Mouse (Mus musculus): ENCODE results near the gene Hist1h2bk. TPM values are rescaled to one million over a fixed set of nuclear protein-coding genes. Genes with fewer than 3 reads are reported as not detected.
"Not testable (repeated sequence)": the region's sequence is repeated elsewhere in the genome, so short reads cannot be mapped to it uniquely, and the experiment has no call there.

Gene Hist1h2bk
- polyA plus RNA-seq (2015; fragmentation: Nextera tagmentation; extraction: Ambion mirVana), result 5.0 and 5.8 TPM in 2 replicates

DNA sequence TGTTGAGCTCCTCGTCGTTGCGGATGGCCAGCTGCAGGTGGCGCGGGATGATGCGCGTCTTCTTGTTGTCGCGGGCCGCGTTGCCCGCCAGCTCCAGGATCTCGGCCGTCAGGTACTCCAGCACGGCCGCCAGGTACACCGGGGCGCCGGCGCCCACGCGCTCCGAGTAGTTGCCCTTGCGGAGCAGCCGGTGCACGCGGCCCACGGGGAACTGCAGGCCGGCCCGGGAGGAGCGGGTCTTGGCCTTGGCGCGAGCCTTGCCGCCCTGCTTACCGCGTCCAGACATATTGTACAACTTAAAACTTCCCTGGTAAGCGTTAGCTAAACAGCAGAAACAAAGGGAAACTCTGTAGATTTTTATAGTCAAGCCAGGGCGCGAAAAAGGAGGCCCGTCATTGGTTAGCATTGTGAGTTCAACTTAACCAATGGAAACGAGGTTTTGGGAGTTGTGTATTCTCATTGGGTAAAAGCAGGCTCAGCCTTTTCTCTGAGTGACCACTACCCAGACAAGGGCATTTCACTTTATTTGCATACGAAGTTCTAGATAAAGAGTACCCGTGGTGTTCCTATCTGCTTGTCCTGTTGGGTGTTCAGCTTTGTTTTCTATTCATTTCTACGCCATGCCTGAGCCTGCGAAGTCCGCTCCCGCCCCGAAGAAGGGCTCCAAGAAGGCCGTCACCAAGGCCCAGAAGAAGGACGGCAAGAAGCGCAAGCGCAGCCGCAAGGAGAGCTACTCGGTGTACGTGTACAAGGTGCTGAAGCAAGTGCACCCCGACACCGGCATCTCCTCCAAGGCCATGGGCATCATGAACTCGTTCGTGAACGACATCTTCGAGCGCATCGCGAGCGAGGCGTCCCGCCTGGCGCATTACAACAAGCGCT, at the start of gene Hist1h2bk, which contains the start of gene Hist1h2ah:
Gene Hist1h2bk (plus strand): TSS at position 604 of the 882 bp plus-strand sequence.
Gene Hist1h2ah (minus strand): TSS at position 302 of the 882 bp plus-strand sequence.
- H3K4me1 ChIP-seq (replicated peaks); H3K9me3 ChIP-seq; H3K27me3 ChIP-seq (replicated peaks); H3K36me3 ChIP-seq: not testable (repeated sequence)
- peak within 1 kb of the TSS; percentile 68 for H3K4me2 ChIP-seq (replicated peaks)
- H3K27ac ChIP-seq, result peak within 1 kb of the TSS; percentile 86
- peak within 1 kb of the TSS; percentile 37 for H3K4me3 ChIP-seq (replicated peaks)
- WGBS, result under 1% methylated on average over 30 of the region's 69 CpGs
- H3K9ac ChIP-seq, result peak within 1 kb of the TSS; percentile 51
- peak; percentile 97 for ATAC-seq

DNA sequence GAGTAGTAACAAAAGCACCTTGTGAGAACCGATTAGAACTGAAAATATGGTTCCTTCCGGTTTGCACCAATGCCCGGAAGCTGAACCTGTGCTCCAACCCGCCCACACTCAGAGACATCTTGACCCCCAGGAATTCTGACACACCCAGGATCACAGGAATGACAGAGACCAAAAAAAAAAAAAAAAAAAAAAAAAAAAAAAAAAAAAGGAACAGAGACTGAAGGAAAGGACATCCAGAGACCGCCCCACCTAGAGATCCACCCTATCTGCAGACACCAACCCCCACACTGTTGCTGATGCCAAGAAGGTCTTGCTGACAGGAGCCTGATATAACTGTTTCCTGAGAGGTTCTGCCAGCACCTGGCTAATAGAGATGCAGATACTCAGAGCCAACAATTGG, 43.1 kb upstream of the Hist1h2bk start:
- no peak overlapping the region for H3K9ac ChIP-seq
- no peak overlapping the region for H3K27ac ChIP-seq
- peaks cover 19% of the 10 kb centered on the region for H3K27me3 ChIP-seq (replicated peaks)
- H3K36me3 ChIP-seq, result no peaks in the 10 kb centered on the region
- ATAC-seq, result no peak
- H3K4me1 ChIP-seq (replicated peaks), result peaks cover 6% of the 10 kb centered on the region; the same call in 1 of the 2 replicates
- WGBS, result 83% methylated on average over 5 of the region's 5 CpGs
- H3K9me3 ChIP-seq, result no peaks in the 10 kb centered on the region
- no peak overlapping the region for H3K4me2 ChIP-seq (replicated peaks)
- H3K4me3 ChIP-seq (replicated peaks), result no peak overlapping the region

DNA sequence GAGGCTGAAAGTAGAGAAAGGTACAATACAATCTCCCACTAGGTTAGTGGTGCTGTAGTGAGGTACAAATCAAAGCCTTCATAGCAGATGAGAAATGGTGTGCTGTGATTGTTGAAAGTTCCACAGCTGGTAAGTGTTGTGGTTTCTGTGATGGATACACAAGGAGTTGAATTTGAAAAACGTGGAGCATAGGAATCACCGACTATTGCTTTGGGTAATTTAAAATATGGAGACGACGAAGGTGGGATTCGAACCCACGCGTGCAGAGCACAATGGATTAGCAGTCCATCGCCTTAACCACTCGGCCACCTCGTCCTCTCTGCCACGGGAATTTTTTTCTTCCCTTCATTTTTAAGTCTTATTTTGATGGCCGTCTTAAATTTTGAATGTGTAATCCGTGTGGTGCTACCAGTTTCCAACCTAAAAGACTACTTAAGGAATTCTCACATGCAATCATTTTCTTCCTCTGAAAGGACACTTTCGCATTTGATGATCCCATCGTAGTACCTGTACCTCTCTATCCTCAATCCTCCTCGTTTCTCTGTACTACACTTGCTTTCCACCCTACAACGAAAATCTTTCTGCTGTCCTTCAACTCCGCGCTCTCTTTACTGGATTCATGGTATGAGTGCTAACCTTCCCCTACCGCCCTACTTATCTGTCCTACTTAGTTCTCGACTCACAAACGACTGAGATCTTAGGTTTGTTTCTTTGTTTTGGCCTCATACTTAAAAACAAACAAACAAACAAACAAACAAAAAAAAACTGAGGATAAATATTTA, 41.5 kb upstream of the Hist1h2bk start:
- H3K9ac ChIP-seq, result no peak overlapping the region
- no peaks in the 10 kb centered on the region for H3K36me3 ChIP-seq
- H3K27ac ChIP-seq, result no peak overlapping the region
- peaks cover 6% of the 10 kb centered on the region; the same call in 1 of the 2 replicates for H3K4me1 ChIP-seq (replicated peaks)
- WGBS, result 4% methylated on average over 22 of the region's 22 CpGs
- no peaks in the 10 kb centered on the region for H3K9me3 ChIP-seq
- peaks cover 34% of the 10 kb centered on the region for H3K27me3 ChIP-seq (replicated peaks)
- H3K4me3 ChIP-seq (replicated peaks), result no peak overlapping the region
- peak overlapping the region; percentile 35 for H3K4me2 ChIP-seq (replicated peaks)
- peak; percentile 54 for ATAC-seq

DNA sequence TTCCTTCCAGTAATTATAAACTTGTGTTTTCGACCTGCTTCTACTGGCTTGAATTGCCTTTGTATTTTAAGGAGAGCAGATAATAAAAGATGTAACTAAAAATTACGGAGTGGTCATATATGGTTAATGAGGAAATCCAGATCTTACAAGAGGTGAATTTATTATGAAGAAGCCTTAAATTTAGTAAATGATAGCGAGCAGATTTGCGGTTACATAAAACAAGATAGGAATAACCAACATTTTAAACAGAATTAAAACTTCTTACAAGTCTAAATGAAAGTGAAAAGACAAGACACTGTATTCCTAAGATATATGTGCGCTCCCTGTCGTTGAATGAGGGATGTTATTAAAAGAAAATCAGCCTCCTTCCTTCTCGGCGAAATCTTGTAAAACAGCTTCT, 40.8 kb upstream of the Hist1h2bk start:
- Histone ChIP-seq H3K4me1 (replicated peaks) (peaks cover 6% of the 10 kb centered on the region; the same call in 1 of the 2 replicates), H3K9me3 (no peaks in the 10 kb centered on the region), H3K9ac (peak overlapping the region; percentile 4; the same call in 1 of the 2 replicates), H3K4me3 (replicated peaks) (peak overlapping the region; percentile 42), H3K27me3 (replicated peaks) (peaks cover 41% of the 10 kb centered on the region), H3K4me2 (replicated peaks) (peak overlapping the region; percentile 61), H3K27ac (no peak overlapping the region), H3K36me3 (no peaks in the 10 kb centered on the region)
- 5% methylated on average over 8 of the region's 8 CpGs for WGBS
- peak; percentile 15; the same call in 1 of the 2 replicates for ATAC-seq

DNA sequence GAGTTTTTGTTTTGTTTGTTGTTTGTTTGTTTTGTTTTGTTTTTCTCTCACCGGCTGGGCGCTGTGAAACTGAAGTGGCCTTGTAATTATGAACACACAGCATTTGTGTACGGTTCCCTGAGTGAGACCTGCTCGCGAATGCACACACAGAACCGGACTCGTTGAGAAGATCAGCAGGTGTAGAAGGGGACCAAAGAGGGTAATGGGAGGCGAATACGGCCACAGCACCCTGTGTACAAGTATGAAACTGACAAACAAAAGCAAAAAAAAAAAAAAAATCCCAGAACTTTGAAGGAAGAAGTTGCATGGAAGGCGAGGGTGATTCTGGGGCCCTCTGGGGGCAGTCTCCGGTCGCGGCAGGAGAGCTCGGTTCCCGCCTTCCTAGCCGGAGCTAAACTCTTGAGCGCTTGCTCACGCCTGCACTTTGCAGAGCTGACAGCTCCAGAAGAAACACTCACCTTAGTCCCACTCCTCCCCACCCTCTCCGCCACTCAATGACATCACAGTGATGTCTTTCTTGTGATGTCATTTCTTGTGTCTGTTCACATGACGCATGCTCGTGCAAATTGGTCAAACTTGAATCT, 40.2 kb upstream of the Hist1h2bk start:
- H3K4me3 ChIP-seq (replicated peaks), result peak overlapping the region; percentile 42
- no peaks in the 10 kb centered on the region for H3K36me3 ChIP-seq
- peaks cover 45% of the 10 kb centered on the region for H3K27me3 ChIP-seq (replicated peaks)
- peak overlapping the region; percentile 61 for H3K4me2 ChIP-seq (replicated peaks)
- peak; percentile 80 for ATAC-seq
- H3K4me1 ChIP-seq (replicated peaks), result peaks cover 6% of the 10 kb centered on the region; the same call in 1 of the 2 replicates
- no peak overlapping the region for H3K27ac ChIP-seq
- peak overlapping the region; percentile 4; the same call in 1 of the 2 replicates for H3K9ac ChIP-seq
- under 1% methylated on average over 21 of the region's 21 CpGs for WGBS
- no peaks in the 10 kb centered on the region for H3K9me3 ChIP-seq

DNA sequence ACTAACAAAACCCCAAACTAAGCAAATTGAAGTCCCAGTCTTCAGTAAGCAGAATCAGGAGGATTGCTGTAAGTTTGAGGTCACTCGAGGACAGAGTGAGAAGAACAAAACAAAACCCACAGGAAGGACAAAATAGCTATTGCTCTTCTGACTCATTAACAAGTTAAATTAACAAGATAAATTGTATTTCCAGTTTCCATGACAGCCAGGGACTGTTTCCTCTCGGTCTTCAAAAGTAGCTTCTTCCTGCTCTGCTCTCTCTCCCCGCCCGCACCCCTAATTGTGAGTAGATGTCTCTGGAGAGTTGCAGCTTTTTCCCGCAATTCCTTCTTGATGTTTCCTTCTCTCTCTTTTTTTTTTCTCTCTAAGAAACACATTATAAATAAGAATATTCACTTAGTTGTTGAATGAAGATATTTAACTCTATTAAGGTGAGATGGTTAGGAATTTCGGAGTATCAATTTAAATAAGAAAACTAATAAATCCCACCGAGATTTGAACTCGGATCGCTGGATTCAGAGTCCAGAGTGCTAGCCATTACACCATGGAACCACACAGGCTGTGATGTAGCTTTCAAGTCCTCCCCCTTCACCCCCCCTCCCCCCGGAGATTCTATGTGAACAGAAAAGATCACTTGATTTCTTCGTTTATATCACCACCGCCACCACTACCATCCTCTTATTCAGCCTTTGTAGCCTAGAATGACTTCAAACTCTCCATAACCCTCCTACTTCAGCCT, 39.4 kb upstream of the Hist1h2bk start:
- Histone ChIP-seq H3K4me2 (replicated peaks) (peak overlapping the region; percentile 61), H3K9ac (no peak overlapping the region), H3K4me1 (replicated peaks) (peaks cover 6% of the 10 kb centered on the region; the same call in 1 of the 2 replicates), H3K27ac (no peak overlapping the region), H3K36me3 (no peaks in the 10 kb centered on the region), H3K4me3 (replicated peaks) (peak overlapping the region; percentile 42), H3K9me3 (no peaks in the 10 kb centered on the region), H3K27me3 (replicated peaks) (peaks cover 52% of the 10 kb centered on the region)
- whole genome bisulfite sequencing, result 3% methylated on average over 12 of the region's 12 CpGs
- ATAC-seq, result peak; percentile 46; the same call in 1 of the 2 replicates

DNA sequence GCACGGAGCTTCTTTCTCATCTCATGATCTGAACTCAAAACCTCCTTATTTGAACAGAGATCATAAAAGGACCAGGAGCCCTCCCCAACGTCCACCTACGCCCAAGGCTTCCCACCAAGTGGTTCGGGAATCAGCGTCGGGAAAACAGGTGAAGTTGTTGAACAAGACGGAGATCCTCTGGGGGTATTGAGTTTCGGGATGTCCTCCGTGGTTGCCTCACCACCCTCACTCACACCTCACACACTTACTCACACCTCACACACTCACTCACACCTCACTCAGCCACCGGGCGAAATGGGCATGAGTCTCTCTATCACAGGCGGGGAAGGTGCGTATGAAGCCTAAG, 38.9 kb upstream of the Hist1h2bk start:
- H3K4me2 ChIP-seq (replicated peaks), result peak overlapping the region; percentile 61
- no peaks in the 10 kb centered on the region for H3K36me3 ChIP-seq
- peak overlapping the region; percentile 21 for H3K4me3 ChIP-seq (replicated peaks)
- H3K4me1 ChIP-seq (replicated peaks), result peaks cover 6% of the 10 kb centered on the region; the same call in 1 of the 2 replicates
- no peak for ATAC-seq
- H3K27me3 ChIP-seq (replicated peaks), result peaks cover 58% of the 10 kb centered on the region
- no peak overlapping the region for H3K9ac ChIP-seq
- 2% methylated on average over 13 of the region's 13 CpGs for WGBS
- no peaks in the 10 kb centered on the region for H3K9me3 ChIP-seq
- no peak overlapping the region for H3K27ac ChIP-seq

DNA sequence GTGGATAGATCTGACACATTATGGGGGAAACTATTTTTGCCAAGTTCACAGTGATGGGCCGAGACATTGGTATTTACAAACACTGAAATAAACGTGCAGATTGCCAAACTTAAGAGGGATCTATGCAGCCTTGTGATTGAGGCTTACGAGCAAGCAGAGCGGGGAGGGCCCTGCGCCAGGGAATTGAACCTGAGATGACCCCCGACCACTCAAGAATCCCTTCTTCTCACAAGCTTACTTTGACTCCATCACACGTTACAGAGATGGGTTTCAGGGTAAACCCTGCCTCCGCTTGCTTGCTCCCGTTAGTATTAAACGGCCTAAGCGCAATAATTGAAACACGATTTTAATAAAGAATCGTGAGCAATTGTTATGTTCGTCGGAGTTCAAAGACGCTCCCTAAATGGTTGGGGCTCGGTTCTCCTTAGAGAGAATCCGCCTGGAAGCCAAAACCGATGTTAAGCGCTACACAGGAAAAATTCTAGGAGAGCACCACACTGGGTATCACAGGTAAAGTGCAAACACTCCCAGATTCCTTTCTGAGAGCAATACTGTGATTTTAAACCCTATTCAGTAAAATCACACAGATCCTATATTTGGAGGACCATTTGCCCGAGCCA, 38.4 kb upstream of the Hist1h2bk start:
- 2% methylated on average over 21 of the region's 21 CpGs for WGBS
- no peak for ATAC-seq
- Histone ChIP-seq H3K9ac (no peak overlapping the region), H3K27me3 (replicated peaks) (peaks cover 63% of the 10 kb centered on the region), H3K27ac (no peak overlapping the region), H3K36me3 (no peaks in the 10 kb centered on the region), H3K4me2 (replicated peaks) (peak overlapping the region; percentile 61), H3K4me1 (replicated peaks) (peaks cover 6% of the 10 kb centered on the region; the same call in 1 of the 2 replicates), H3K4me3 (replicated peaks) (peak overlapping the region; percentile 21), H3K9me3 (no peaks in the 10 kb centered on the region)

DNA sequence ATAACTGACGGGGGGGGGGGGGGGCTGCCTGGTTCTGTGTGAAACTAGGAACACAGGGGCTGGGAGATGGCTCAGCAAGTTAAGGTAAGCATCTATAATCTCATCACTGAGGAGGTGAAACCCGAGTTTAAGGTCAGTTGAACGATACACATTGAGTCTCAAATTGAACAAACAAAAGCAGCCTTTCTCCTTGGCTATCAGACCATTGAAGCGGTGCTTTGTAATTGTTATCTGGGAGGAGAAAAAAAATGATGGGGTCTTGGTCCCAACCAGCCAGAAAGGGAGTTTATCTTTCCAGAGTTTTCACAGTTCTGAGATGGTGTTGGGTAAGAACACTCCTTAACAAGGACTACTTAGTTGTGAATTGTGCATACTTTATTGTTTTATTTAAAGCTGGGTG, 37.8 kb upstream of the Hist1h2bk start:
- no peaks in the 10 kb centered on the region for H3K9me3 ChIP-seq
- peaks cover 6% of the 10 kb centered on the region; the same call in 1 of the 2 replicates for H3K4me1 ChIP-seq (replicated peaks)
- H3K9ac ChIP-seq, result no peak overlapping the region
- ATAC-seq, result no peak
- H3K4me3 ChIP-seq (replicated peaks), result no peak overlapping the region
- WGBS, result 6% methylated on average over 4 of the region's 4 CpGs
- no peaks in the 10 kb centered on the region for H3K36me3 ChIP-seq
- H3K27ac ChIP-seq, result no peak overlapping the region
- peak overlapping the region; percentile 61 for H3K4me2 ChIP-seq (replicated peaks)
- peaks cover 66% of the 10 kb centered on the region for H3K27me3 ChIP-seq (replicated peaks)

DNA sequence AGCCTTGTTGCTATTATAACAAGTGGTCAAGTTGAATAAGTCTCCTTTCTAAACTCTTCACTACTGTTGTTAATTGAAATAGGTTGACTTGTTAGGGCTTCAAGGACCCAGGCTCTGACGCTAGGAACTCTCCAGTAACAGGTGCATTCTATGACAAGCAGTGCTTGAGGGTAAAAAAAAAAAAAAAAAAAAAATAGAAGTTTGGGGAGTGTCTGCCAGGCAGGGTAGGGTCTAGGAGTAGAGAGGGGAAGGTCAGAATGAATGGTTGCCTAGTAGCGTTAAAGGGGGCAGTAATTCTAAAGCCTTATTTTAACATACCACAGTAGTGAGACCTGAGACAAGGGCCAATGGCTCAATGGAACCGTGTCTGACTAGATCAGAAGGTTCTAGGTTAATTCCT, 37.3 kb upstream of the Hist1h2bk start:
- Histone ChIP-seq H3K4me1 (replicated peaks) (peaks cover 6% of the 10 kb centered on the region; the same call in 1 of the 2 replicates), H3K27me3 (replicated peaks) (peaks cover 69% of the 10 kb centered on the region), H3K36me3 (no peaks in the 10 kb centered on the region), H3K9me3 (no peaks in the 10 kb centered on the region), H3K4me3 (replicated peaks) (no peak overlapping the region), H3K9ac (no peak overlapping the region), H3K4me2 (replicated peaks) (no peak overlapping the region), H3K27ac (no peak overlapping the region)
- no peak for ATAC-seq
- WGBS, result 28% methylated on average over 3 of the region's 3 CpGs

DNA sequence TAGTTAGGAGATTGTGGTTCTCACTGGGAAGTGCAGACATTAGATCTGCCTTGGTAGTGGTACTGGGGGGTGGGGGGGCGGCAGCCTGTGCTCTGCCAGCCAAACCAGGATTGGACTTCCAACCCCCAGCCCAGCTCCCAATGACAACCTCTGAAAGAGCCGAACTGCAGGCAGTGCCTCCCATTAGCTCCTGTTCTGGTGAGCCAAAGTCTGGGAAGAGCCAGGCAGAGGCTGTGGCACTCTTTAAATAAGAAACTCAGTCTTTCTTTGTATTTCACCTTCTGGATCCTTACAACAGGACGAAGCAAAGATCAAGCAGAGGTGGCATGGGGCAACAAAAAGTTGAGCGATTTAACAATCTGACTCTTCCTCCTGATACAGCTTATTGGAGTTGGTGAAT, 36.5 kb upstream of the Hist1h2bk start:
- Histone ChIP-seq H3K27me3 (replicated peaks) (peaks cover 76% of the 10 kb centered on the region), H3K36me3 (no peaks in the 10 kb centered on the region), H3K4me3 (replicated peaks) (no peak overlapping the region), H3K9me3 (no peaks in the 10 kb centered on the region), H3K27ac (no peak overlapping the region), H3K9ac (no peak overlapping the region), H3K4me2 (replicated peaks) (no peak overlapping the region), H3K4me1 (replicated peaks) (peaks cover 6% of the 10 kb centered on the region; the same call in 1 of the 2 replicates)
- no peak for ATAC-seq
- WGBS, result 37% methylated on average over 4 of the region's 4 CpGs
